Mouse (Mus musculus) liver, adult 2 months (tissue): ENCODE results near the gene Ulk4.

Experiments used
- CTCF ChIP-seq: fragments of 200-500 bp; IDR thresholded peaks from 2 replicates; pipeline ENCODE4 v1.5.1; 2011; ENCODE audit warnings: low read depth, low read length, control low read depth
- POLR2A ChIP-seq: fragments of 200-500 bp; IDR thresholded peaks from 2 replicates; pipeline ENCODE4 v1.6.1; 2011; ENCODE audit warnings: low read length, control low read depth; ENCODE audit not compliant: insufficient read depth; ENCODE audit errors: extremely low read depth

DNA sequence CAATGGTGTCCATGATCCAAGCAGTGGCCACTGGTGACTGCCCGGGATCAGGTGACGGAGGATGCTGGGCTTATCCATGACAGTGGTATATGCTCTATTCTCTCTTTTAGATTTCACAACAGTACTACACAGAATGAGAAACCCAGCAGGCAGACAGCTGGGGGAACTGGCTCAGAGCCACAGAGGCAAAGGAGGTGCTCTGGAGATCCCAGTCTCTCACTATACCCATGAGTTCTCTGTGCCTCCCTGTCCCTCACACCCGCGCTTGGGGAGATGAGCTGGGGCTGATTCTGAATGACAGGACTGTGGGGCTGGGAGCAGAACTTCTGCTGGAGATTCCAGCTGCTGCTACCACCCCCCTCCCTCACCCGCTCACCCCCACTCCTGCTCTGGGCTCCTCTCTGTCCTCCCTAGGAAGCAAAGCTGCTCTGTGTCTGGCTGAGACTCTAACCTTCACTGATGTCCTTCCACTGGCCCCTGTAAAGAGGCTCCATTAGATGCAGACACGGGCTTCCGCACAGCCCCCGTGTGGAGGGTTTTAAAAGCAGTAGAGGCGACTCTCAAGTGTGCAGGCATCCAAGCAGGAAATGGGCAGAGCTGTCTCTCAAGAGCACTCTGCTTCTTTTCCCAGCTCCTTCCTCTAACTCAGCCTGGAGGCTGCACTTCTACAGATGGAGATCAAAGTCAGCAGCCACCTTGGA, 197.5 kb downstream of the Ulk4 start:
- no peak for TF ChIP-seq POLR2A
- TF ChIP-seq CTCF: no peak
